Mouse (Mus musculus) liver, embryonic 14.5 days (tissue): ENCODE data around the gene Pdzk1.

Experiments used
- CTCF ChIP-seq: IDR thresholded peaks from 2 replicates; pipeline ENCODE4 v1.5.1; 2016; ENCODE audit warnings: antibody characterized with exemption, low read depth, control low read depth
- EP300 ChIP-seq: IDR thresholded peaks from 2 replicates; pipeline ENCODE4 v1.6.1; 2016; ENCODE audit warnings: antibody characterized with exemption, low read depth

DNA sequence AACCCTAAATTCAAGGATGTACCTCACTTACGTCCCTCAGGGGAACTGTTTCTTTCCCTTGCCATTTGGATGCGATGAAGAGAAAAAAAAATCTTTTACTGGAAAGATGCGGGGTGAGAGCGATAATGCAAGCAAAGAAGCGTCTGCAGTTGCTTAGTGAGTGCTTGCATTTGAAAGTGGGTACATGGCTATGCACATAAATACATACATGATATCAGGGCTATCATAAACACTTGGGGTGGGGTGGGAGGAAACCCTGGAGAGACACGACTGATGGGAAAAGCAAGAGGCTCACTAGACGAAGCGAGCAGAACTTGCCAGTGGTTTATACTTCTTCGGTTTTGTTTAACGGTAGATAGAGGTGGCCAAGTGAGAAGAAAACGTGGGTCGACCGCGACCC, 75.3 kb downstream of the Pdzk1 start, which contains the start of gene Gja5:
- TF ChIP-seq CTCF (no peak), EP300 (no peak)
